Mouse (Mus musculus) stomach, embryonic 16.5 days (tissue): ENCODE measurements around the gene Pom121l12. TPM values are rescaled to one million over a fixed set of nuclear protein-coding genes. Genes with fewer than 3 reads are reported as not detected.

Experiments
- ATAC-seq: fragments of 200-750 bp; cut with Nextera tagmentation; 2 replicates; pipeline ENCODE4 v1.8.0; 2017; ENCODE audit warnings: moderate number of reproducible peaks, moderate TSS enrichment; ENCODE audit not compliant: insufficient read depth, low FRiP score
- H3K27ac ChIP-seq: fragments of 300-500 bp; sonication (generic); 2 replicates; pipeline ENCODE4 v1.5.1; 2014; ENCODE audit warnings: low read length
- H3K27me3 ChIP-seq: fragments of 300-500 bp; sonication (generic); 2 replicates; pipeline ENCODE4 v1.6.1; 2014; ENCODE audit warnings: low read length, control low read depth, mixed read lengths; ENCODE audit not compliant: control insufficient read depth, insufficient read depth
- H3K36me3 ChIP-seq: fragments of 300-500 bp; sonication (generic); 2 replicates; pipeline ENCODE4 v1.6.1; 2014; ENCODE audit warnings: low read length; ENCODE audit not compliant: control insufficient read depth, insufficient read depth
- H3K4me1 ChIP-seq: fragments of 300-500 bp; sonication (generic); 2 replicates; pipeline ENCODE4 v1.6.1; 2014; ENCODE audit warnings: low read length, control low read depth, mixed read lengths; ENCODE audit not compliant: control insufficient read depth, insufficient read depth
- H3K4me2 ChIP-seq: fragments of 300-500 bp; sonication (generic); 2 replicates; pipeline ENCODE4 v1.6.1; 2014; ENCODE audit warnings: low read depth, low read length, mixed read lengths
- H3K4me3 ChIP-seq: fragments of 300-500 bp; sonication (generic); replicated peaks from 2 replicates; pipeline ENCODE4 v1.5.1; 2014; ENCODE audit warnings: mild to moderate bottlenecking, low read length
- H3K9ac ChIP-seq: fragments of 300-500 bp; sonication (generic); 2 replicates; pipeline ENCODE4 v1.6.1; 2014; ENCODE audit warnings: low read length
- H3K9me3 ChIP-seq: fragments of 300-500 bp; sonication (generic); replicated peaks from 2 replicates; pipeline ENCODE4 v1.6.1; 2016; ENCODE audit warnings: low read length, control low read depth; ENCODE audit not compliant: control insufficient read depth
- WGBS: fragments of 180-500 bp; shearing (Covaris S2); extraction: QIAGEN DNeasy Blood & Tissue Kit; methylation state at CpG from one replicate; pipeline ENCODE4 v1.1.7; 2014; 5-methylcytosine and 5-hydroxymethylcytosine counted together
- polyA plus RNA-seq: library from polyadenylated mRNA; unstranded; fragments of >200 nt; fragmentation: Nextera tagmentation; extraction: Ambion mirVana; gene quantifications from 2 replicates; pipeline ENCODE4 v1.2.1, GENCODE M21; 2015

Gene Pom121l12
- not detected in 2 replicates for polyA plus RNA-seq

GRCm38 (mm10) chr11:14598976-14599375, at the start of gene Pom121l12:
TSS of gene Pom121l12 (plus strand) at chr11:14599276.
- H3K4me3 ChIP-seq: no peak within 1 kb of the TSS
- no peaks in the 10 kb centered on the region for H3K9me3 ChIP-seq
- no peak within 1 kb of the TSS for H3K4me2 ChIP-seq
- no peak for ATAC-seq
- WGBS: 90% methylated on average over 11 of the region's 11 CpGs
- no peaks in the 10 kb centered on the region for H3K36me3 ChIP-seq
- H3K9ac ChIP-seq: no peak within 1 kb of the TSS
- H3K27ac ChIP-seq: no peak within 1 kb of the TSS
- H3K4me1 ChIP-seq: no peaks in the 10 kb centered on the region
- H3K27me3 ChIP-seq: no peaks in the 10 kb centered on the region

- Histone ChIP-seq H3K9ac (no peak overlapping the region), H3K9me3 (no peaks in the 10 kb centered on the region), H3K4me2 (no peak overlapping the region), H3K4me1 (no peaks in the 10 kb centered on the region), H3K4me3 (no peak overlapping the region), H3K27me3 (no peaks in the 10 kb centered on the region), H3K36me3 (no peaks in the 10 kb centered on the region), H3K27ac (no peak overlapping the region)
- 88% methylated on average over 2 of the region's 2 CpGs for WGBS
- ATAC-seq: no peak
These were observed 12.8 kb downstream of the Pom121l12 start for GRCm38 (mm10) chr11:14611859-14612258.
